Mouse (Mus musculus): Measurements from ENCODE around the gene Adam15. TPM values are rescaled to one million over a fixed set of nuclear protein-coding genes. Genes with fewer than 3 reads are reported as not detected.

Gene Adam15
- polyA plus RNA-seq, 1 experiment from 2014 or later = 74.6 TPM

DNA sequence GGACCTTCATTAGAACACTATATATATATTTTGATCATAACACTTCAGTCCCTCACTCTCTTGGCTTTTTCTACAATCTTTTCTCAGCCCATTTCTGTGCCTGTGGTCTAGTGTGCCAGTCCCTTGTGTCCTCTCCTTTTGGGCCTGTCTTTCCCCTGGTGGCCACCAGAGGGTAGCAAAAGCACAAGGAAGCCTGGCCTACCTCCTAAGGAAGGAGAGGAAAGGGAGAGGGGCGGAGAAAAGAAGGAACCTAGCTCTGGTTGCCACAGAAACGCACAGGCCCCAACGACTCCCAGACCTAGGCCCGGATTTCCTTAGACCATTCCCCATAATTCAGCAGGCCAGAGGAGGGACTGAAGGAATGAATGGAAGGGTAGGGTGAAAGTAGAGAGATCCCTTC lies 33.0 kb downstream of the Adam15 start:
- Histone ChIP-seq H3K36me3 (ENCODE audit: control insufficient read depth, insufficient read depth, low read length) (0 out of 2 replicates have a peak, but pooled peaks cover 11% of the 10 kb centered on the region), H3K4me2 (ENCODE audit: low read length) (peak overlapping the region; percentile 25), H3K4me3 (ENCODE audit: low read length) (no peak overlapping the region), H3K27me3 (replicated peaks; ENCODE audit: control insufficient read depth, insufficient read depth, low read length) (peaks cover 3% of the 10 kb centered on the region), H3K4me1 (ENCODE audit: control insufficient read depth, insufficient read depth, low read depth, low read length) (peaks cover 55% of the 10 kb centered on the region), H3K9me3 (ENCODE audit: control insufficient read depth, low read length) (no peaks in the 10 kb centered on the region), H3K9ac (ENCODE audit: low read depth, low read length) (peak overlapping the region; percentile 13; the same call in 1 of the 2 replicates), H3K27ac (ENCODE audit: low read depth, low read length) (no peak overlapping the region)
- peak; percentile 9 for ATAC-seq
- 0% methylated on average over 4 of the region's 4 CpGs for WGBS

DNA sequence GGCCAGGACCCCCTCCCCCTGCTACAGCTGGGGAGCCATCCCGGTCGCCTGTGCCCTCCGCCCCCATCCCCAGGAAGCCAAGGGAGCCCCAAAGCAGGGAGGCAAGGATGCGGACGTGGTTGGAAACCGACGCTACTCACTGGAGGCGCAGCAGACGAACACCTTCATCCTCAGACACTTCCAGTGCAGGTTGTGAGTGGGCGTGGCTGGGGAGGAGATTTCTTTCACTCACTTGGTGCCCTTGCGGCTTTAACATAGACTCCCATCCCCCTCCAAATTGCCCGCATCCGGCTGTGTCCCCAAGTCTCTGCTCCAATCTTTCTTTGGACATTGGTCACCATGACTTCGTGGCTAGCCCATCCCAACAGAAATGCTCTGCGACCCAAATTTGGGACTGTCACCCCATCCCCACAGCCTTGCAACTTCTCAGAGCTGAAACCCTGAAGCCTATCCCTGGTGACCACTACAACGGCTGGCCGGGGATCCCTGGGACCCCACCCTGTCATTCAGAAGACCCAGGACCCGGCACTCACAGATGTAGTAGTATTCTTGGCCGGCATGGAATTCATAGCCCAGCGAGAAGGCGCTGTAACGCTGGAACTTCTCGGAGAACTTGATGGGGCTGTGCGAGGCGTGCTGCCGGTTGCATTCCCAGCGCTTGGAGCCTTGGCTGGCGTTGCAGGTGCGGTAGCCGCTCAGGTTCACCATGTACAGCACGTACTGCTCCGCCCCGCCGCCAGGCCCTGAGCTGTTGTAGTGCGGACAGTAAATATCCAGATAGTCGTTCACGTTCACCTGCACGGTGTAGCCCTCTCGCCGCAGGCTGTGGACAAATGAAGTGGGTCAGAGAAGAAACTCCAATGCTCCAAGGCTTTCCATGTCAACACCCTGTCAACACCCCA lies 33.6 kb downstream of the Adam15 start:
- Histone ChIP-seq H3K36me3 (ENCODE audit: control insufficient read depth, insufficient read depth, low read length) (0 out of 2 replicates have a peak, but pooled peaks cover 11% of the 10 kb centered on the region), H3K4me2 (ENCODE audit: low read length) (peak overlapping the region; percentile 57), H3K4me1 (ENCODE audit: control insufficient read depth, insufficient read depth, low read depth, low read length) (peaks cover 53% of the 10 kb centered on the region), H3K9me3 (ENCODE audit: control insufficient read depth, low read length) (no peaks in the 10 kb centered on the region), H3K27ac (ENCODE audit: low read depth, low read length) (no peak overlapping the region), H3K9ac (ENCODE audit: low read depth, low read length) (peak overlapping the region; percentile 33), H3K27me3 (replicated peaks; ENCODE audit: control insufficient read depth, insufficient read depth, low read length) (peaks cover 3% of the 10 kb centered on the region), H3K4me3 (ENCODE audit: low read length) (no peak overlapping the region)
- WGBS = 6% methylated on average over 40 of the region's 40 CpGs
- ATAC-seq = 0 out of 2 replicates have a peak, but pooled peaks have one; percentile 3

DNA sequence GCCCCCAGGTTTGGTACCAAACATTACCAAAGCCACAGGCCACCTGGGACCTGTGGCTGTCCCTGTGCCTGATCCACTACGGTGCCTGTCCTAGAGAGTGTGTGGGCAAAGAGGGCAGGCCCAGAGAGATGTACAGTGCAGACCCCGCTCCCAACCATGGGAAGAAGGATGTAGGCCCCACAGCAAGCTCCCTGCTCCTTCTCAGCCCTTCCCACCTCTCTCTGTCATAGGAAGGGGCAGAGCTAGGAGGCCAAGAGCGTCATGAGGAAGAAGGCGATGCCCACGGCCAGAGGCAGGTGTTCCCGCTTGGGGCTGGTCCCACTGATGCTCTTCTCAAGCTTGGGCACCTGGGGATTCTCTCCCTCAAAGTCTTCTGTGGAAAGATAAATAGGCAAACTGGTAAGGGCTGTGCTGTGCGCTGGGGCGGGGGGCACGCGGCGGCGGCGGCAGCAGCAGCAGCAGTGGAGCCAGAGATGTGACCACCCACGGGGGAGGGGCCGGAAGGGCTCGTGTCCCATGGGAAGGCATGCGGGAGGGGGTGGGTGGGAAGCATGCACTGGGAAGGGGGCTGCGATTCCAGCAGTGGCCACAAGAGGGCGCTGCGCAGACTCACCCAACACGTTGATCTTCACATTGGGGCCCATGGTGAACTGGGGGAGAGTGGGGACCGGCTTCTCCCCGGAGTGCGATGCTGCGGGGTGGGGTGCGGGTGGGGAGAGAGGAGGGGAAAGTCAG lies 34.4 kb downstream of the Adam15 start:
- peaks cover 45% of the 10 kb centered on the region for H3K4me1 ChIP-seq (ENCODE audit: control insufficient read depth, insufficient read depth, low read depth, low read length)
- H3K9ac ChIP-seq (ENCODE audit: low read depth, low read length) = peak overlapping the region; percentile 49
- no peak overlapping the region for H3K27ac ChIP-seq (ENCODE audit: low read depth, low read length)
- WGBS = 7% methylated on average over 23 of the region's 26 CpGs
- no peaks in the 10 kb centered on the region for H3K9me3 ChIP-seq (ENCODE audit: control insufficient read depth, low read length)
- H3K4me2 ChIP-seq (ENCODE audit: low read length) = peak overlapping the region; percentile 57
- peaks cover 3% of the 10 kb centered on the region for H3K27me3 ChIP-seq (replicated peaks; ENCODE audit: control insufficient read depth, insufficient read depth, low read length)
- peak overlapping the region; percentile 21; the same call in 1 of the 2 replicates for H3K4me3 ChIP-seq (ENCODE audit: low read length)
- 0 out of 2 replicates have a peak, but pooled peaks cover 11% of the 10 kb centered on the region for H3K36me3 ChIP-seq (ENCODE audit: control insufficient read depth, insufficient read depth, low read length)
- ATAC-seq = no peak

DNA sequence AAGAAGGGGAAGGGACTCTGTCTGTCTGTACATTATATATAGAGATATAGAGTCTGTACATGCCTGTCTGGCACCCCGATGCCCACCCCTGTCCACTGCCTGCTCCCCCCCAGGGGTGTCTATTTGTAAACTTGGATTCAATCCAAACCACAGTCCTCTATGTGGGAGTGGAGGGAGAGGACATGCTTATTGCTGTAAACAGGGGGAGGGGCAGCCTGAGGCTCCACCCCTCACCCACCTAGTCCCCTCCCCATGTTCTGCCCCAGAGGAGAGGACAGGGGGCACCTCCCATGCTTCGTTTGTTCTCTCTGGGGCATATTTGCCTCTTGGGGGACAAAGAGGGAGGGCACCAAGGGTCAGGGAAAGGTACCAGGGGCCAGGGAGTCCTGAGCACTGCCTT lies 35.0 kb downstream of the Adam15 start:
- Histone ChIP-seq H3K27ac (ENCODE audit: low read depth, low read length) (no peak overlapping the region), H3K4me1 (ENCODE audit: control insufficient read depth, insufficient read depth, low read depth, low read length) (peaks cover 42% of the 10 kb centered on the region), H3K9me3 (ENCODE audit: control insufficient read depth, low read length) (no peaks in the 10 kb centered on the region), H3K9ac (ENCODE audit: low read depth, low read length) (no peak overlapping the region), H3K4me2 (ENCODE audit: low read length) (no peak overlapping the region), H3K4me3 (ENCODE audit: low read length) (no peak overlapping the region), H3K36me3 (ENCODE audit: control insufficient read depth, insufficient read depth, low read length) (0 out of 2 replicates have a peak, but pooled peaks cover 11% of the 10 kb centered on the region), H3K27me3 (replicated peaks; ENCODE audit: control insufficient read depth, insufficient read depth, low read length) (peaks cover 3% of the 10 kb centered on the region; the same call in 1 of the 2 replicates)
- 35% methylated on average over 2 of the region's 2 CpGs for WGBS
- ATAC-seq = no peak

DNA sequence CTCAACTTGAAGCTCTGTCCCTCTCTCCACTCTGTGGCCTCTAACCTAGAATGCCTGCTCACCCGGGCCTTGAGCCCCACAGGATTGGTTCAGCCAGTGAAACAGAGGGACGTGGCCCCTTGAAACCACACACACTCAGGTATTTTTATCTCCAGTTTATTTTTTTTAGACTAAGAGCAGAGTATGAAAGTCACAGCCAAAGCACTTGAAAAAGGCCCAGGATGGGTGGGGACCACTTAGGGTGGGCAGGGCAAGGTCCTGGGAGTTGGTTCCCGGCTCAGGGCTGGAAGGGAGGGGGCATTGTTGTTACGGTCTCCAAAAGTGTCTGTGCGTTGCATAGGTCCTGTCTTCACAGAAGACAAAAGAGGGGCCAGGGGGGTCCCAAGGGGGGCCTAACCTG lies 35.5 kb downstream of the Adam15 start:
- Histone ChIP-seq H3K36me3 (ENCODE audit: control insufficient read depth, insufficient read depth, low read length) (0 out of 2 replicates have a peak, but pooled peaks cover 11% of the 10 kb centered on the region), H3K4me2 (ENCODE audit: low read length) (no peak overlapping the region), H3K4me3 (ENCODE audit: low read length) (no peak overlapping the region), H3K4me1 (ENCODE audit: control insufficient read depth, insufficient read depth, low read depth, low read length) (peaks cover 39% of the 10 kb centered on the region), H3K9ac (ENCODE audit: low read depth, low read length) (no peak overlapping the region), H3K27me3 (replicated peaks; ENCODE audit: control insufficient read depth, insufficient read depth, low read length) (peaks cover 3% of the 10 kb centered on the region; the same call in 1 of the 2 replicates), H3K27ac (ENCODE audit: low read depth, low read length) (no peak overlapping the region), H3K9me3 (ENCODE audit: control insufficient read depth, low read length) (no peaks in the 10 kb centered on the region)
- WGBS = 70% methylated on average over 5 of the region's 5 CpGs
- no peak for ATAC-seq

DNA sequence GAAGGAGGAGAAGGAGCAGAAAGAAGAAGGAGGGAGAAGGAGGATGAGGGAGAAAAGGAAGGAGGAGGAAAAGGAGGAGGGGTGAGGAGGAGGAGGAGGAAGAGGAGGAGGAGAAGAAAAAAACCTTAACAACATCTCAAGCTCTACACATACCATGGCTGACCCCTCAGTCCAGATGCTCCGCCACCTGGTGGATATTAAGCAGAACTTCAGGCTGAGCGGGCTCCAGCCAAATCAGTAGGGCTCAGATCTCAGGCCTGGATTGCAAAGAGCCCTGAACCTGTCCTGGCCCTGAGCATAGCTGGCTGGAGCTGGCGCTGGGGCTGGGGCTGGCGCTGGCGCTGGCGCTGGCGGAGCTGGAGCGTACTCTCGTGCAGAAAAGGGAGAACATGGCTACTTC lies 41.7 kb downstream of the Adam15 start:
- no peak overlapping the region for H3K4me2 ChIP-seq (ENCODE audit: low read length)
- peak overlapping the region; percentile 31; the same call in 1 of the 2 replicates for H3K9ac ChIP-seq (ENCODE audit: low read depth, low read length)
- whole genome bisulfite sequencing = 4% methylated on average over 9 of the region's 9 CpGs
- H3K9me3 ChIP-seq (ENCODE audit: control insufficient read depth, low read length) = no peaks in the 10 kb centered on the region
- H3K4me1 ChIP-seq (ENCODE audit: control insufficient read depth, insufficient read depth, low read depth, low read length) = no peaks in the 10 kb centered on the region
- H3K36me3 ChIP-seq (ENCODE audit: control insufficient read depth, insufficient read depth, low read length) = no peaks in the 10 kb centered on the region
- peak; percentile 89 for ATAC-seq
- no peaks in the 10 kb centered on the region for H3K27me3 ChIP-seq (replicated peaks; ENCODE audit: control insufficient read depth, insufficient read depth, low read length)
- no peak overlapping the region for H3K27ac ChIP-seq (ENCODE audit: low read depth, low read length)
- H3K4me3 ChIP-seq (ENCODE audit: low read length) = no peak overlapping the region

DNA sequence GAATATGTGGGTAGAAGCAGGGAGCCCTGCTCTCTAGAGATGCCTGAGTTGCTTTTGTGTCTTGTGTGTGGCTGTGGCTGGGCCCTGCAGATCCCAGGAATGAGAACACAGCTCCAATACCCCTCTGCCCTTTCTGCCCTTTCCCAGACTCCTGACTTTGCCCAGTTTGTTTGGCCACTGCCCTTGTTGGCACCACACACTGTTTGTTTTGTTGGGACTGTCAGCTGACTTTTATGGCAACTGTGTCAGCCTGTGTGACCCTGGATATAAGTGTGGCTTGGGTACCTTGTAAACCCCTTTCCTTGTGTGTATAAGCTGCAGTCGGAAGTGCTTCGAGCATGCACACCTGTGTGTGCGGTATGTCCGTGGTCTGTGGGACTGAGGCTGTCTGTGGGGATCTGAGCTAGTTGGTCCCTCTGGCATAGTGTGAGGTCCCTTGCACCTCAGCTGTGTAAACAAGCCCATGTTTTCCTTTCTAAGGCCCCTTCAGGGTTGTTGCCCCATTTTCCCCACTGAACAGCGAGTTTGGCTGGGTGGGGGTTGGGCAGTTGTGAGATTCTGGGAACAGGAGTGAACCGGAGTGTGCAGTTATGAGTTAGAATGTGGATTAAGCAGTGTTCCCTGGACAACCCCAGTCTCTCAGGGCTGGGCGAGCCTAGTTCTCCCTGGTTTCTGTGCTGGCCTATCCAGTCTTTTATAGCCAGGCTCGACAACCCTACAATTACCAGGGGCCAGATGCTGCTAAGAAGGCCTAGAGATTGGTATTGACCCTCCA lies 44.1 kb downstream of the Adam15 start:
- WGBS = 76% methylated on average over 8 of the region's 8 CpGs
- Histone ChIP-seq H3K27me3 (replicated peaks; ENCODE audit: control insufficient read depth, insufficient read depth, low read length) (no peaks in the 10 kb centered on the region), H3K9ac (ENCODE audit: low read depth, low read length) (no peak overlapping the region; the same call in 1 of the 2 replicates), H3K4me2 (ENCODE audit: low read length) (no peak overlapping the region), H3K9me3 (ENCODE audit: control insufficient read depth, low read length) (no peaks in the 10 kb centered on the region), H3K36me3 (ENCODE audit: control insufficient read depth, insufficient read depth, low read length) (no peaks in the 10 kb centered on the region), H3K4me3 (ENCODE audit: low read length) (no peak overlapping the region), H3K4me1 (ENCODE audit: control insufficient read depth, insufficient read depth, low read depth, low read length) (no peaks in the 10 kb centered on the region), H3K27ac (ENCODE audit: low read depth, low read length) (no peak overlapping the region)
- ATAC-seq = no peak

DNA sequence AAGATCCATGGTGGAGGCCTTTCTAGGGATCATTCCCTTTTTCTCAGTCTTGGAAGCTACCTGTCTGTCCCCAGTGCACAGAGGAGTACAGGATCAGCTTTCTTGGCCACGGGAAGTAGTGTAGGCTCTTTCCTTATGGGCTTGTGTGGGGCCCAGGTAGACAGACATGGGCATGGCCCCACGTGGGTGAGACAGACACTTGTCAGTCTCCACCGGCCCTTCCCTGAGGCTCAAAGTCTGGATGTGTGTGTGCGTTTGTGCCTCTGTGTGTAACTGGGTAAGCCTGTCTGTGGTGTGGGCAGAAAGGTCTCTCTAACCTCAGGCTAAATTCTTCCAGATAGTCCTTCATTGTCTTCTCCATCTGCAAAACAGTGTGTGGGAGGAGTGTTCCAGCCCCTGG lies 44.7 kb downstream of the Adam15 start:
- Histone ChIP-seq H3K27ac (ENCODE audit: low read depth, low read length) (no peak overlapping the region), H3K9ac (ENCODE audit: low read depth, low read length) (no peak overlapping the region; the same call in 1 of the 2 replicates), H3K4me1 (ENCODE audit: control insufficient read depth, insufficient read depth, low read depth, low read length) (no peaks in the 10 kb centered on the region), H3K36me3 (ENCODE audit: control insufficient read depth, insufficient read depth, low read length) (no peaks in the 10 kb centered on the region), H3K4me3 (ENCODE audit: low read length) (no peak overlapping the region), H3K9me3 (ENCODE audit: control insufficient read depth, low read length) (no peaks in the 10 kb centered on the region), H3K27me3 (replicated peaks; ENCODE audit: control insufficient read depth, insufficient read depth, low read length) (no peaks in the 10 kb centered on the region), H3K4me2 (ENCODE audit: low read length) (no peak overlapping the region)
- 70% methylated on average over 4 of the region's 4 CpGs for WGBS
- no peak for ATAC-seq
